Mouse (Mus musculus) T-helper 1 cell (primary cell): ENCODE measurements at regions not wholly inside any gene's neighbourhood (a gene's known extent, or its start where the extent isn't known, plus 50 kb on each side); places are given as distances from the start of the nearest gene placed in this dataset.

ENCODE experiments used
- in situ Hi-C: fragments of 300-600 bp; cut with MboI, MseI; formaldehyde crosslinking; loops from one replicate; pipeline ENCODE4 v1.15.1; 2025; ENCODE audit warnings: high pct_unique_total_duplicates

- in situ Hi-C loops = no loop called here
These were observed 105.4 kb downstream of the Ahr start for GRCm38 (mm10) chr12:35429473-35429872.

GRCm38 (mm10) chr12:35419206-35419605 is 115.6 kb downstream of the Ahr start:
- in situ Hi-C loops = no loop called here

- in situ Hi-C loops = no loop called here
These were observed 116.9 kb downstream of the Ahr start for GRCm38 (mm10) chr12:35417943-35418342.

GRCm38 (mm10) chr12:35416583-35416982 is 118.3 kb downstream of the Ahr start:
- in situ Hi-C loops = no loop called here

- in situ Hi-C loops = no loop called here
These were observed 122.1 kb downstream of the Ahr start for GRCm38 (mm10) chr12:35412715-35413114.

GRCm38 (mm10) chr12:35408461-35408860 is 126.4 kb downstream of the Ahr start:
- in situ Hi-C loops = no loop called here

- in situ Hi-C loops = no loop called here
These were observed 126.8 kb downstream of the Ahr start for GRCm38 (mm10) chr12:35408044-35408443.

- in situ Hi-C loops = no loop called here
These were observed 133.0 kb downstream of the Ahr start for GRCm38 (mm10) chr12:35401853-35402252.

- in situ Hi-C loops = no loop called here
These were observed 133.6 kb downstream of the Ahr start for GRCm38 (mm10) chr12:35401219-35401618.

GRCm38 (mm10) chr12:35395211-35395610 is 139.6 kb downstream of the Ahr start:
- in situ Hi-C loops = no loop called here

GRCm38 (mm10) chr12:35392111-35392510 is 142.7 kb downstream of the Ahr start:
- in situ Hi-C loops = no loop called here

GRCm38 (mm10) chr12:35390266-35390665 is 144.6 kb downstream of the Ahr start:
- in situ Hi-C loops = no loop called here

GRCm38 (mm10) chr12:35389839-35390238 is 145.0 kb downstream of the Ahr start:
- in situ Hi-C loops = no loop called here

GRCm38 (mm10) chr12:35384211-35384610 is 150.6 kb downstream of the Ahr start:
- in situ Hi-C loops = no loop called here

GRCm38 (mm10) chr12:35377266-35377665 is 157.6 kb downstream of the Ahr start:
- in situ Hi-C loops = no loop called here

GRCm38 (mm10) chr12:35376365-35376764 is 158.5 kb downstream of the Ahr start:
- in situ Hi-C loops = no loop called here

GRCm38 (mm10) chr12:35357901-35358300 is 176.9 kb downstream of the Ahr start:
- in situ Hi-C loops = no loop called here

GRCm38 (mm10) chr12:35338191-35338954 is 196.5 kb downstream of the Ahr start:
- in situ Hi-C loops = no loop called here

- in situ Hi-C loops = no loop called here
These were observed 198.5 kb downstream of the Ahr start for GRCm38 (mm10) chr12:35336314-35336713.

- in situ Hi-C loops = no loop called here
These were observed 200.3 kb downstream of the Ahr start for GRCm38 (mm10) chr12:35334344-35335075.

- in situ Hi-C loops = no loop called here
These were observed 203.5 kb downstream of the Ahr start for GRCm38 (mm10) chr12:35331303-35331702.

- in situ Hi-C loops = no loop called here
These were observed 205.1 kb downstream of the Ahr start for GRCm38 (mm10) chr12:35329699-35330098.

- in situ Hi-C loops = no loop called here
These were observed 215.3 kb downstream of the Ahr start for GRCm38 (mm10) chr12:35319571-35319970.
